Mouse (Mus musculus): ENCODE data around the gene Gm38392.

Gm38392 gene

GRCm38 (mm10) chr3:88200161-88200971, 86.6 kb downstream of the Gm38392 start:
- no peak for DNase-seq (ENCODE audit: low spot score)

- no peak for DNase-seq (ENCODE audit: low spot score)
Observed at GRCm38 (mm10) chr3:88199541-88200110, 87.4 kb downstream of the Gm38392 start.

GRCm38 (mm10) chr3:88198505-88199020, 88.4 kb downstream of the Gm38392 start:
- no peak for DNase-seq (ENCODE audit: low spot score)

GRCm38 (mm10) chr3:88197741-88198504, 89.1 kb downstream of the Gm38392 start:
- DNase-seq (ENCODE audit: low spot score), result no peak
